Mouse (Mus musculus) ES-Bruce4 (cell line): ENCODE data around the gene Nek1. TPM values are rescaled to one million over a fixed set of nuclear protein-coding genes. Genes with fewer than 3 reads are reported as not detected.

ENCODE experiments used
- H3K27ac ChIP-seq: 2 replicates; pipeline ENCODE4 v1.5.1; 2012; ENCODE audit warnings: low read length, inconsistent platforms; ENCODE audit not compliant: insufficient read depth
- H3K27me3 ChIP-seq: 2 replicates; pipeline ENCODE4 v1.6.1; 2012; ENCODE audit warnings: mild to moderate bottlenecking, low read length, inconsistent platforms; ENCODE audit not compliant: control insufficient read depth, poor library complexity, insufficient read depth, severe bottlenecking
- H3K36me3 ChIP-seq: 2 replicates; pipeline ENCODE4 v1.6.1; 2012; ENCODE audit warnings: inconsistent platforms, mild to moderate bottlenecking, low read length, moderate library complexity; ENCODE audit not compliant: control insufficient read depth, poor library complexity, insufficient read depth, severe bottlenecking
- H3K4me1 ChIP-seq: one replicate; pipeline ENCODE4 v1.8.1; 2011; ENCODE audit warnings: low read length; ENCODE audit not compliant: control insufficient read depth, insufficient read depth
- H3K4me3 ChIP-seq: 2 replicates; pipeline ENCODE4 v1.5.1; 2011; ENCODE audit warnings: low read depth, mild to moderate bottlenecking, low read length
- H3K9ac ChIP-seq: 2 replicates; pipeline ENCODE4 v1.6.1; 2012; ENCODE audit warnings: low read depth, mild to moderate bottlenecking, inconsistent platforms; ENCODE audit not compliant: poor library complexity, severe bottlenecking
- H3K9me3 ChIP-seq: replicated peaks from 2 replicates; pipeline ENCODE4 v1.6.1; 2012; ENCODE audit warnings: mild to moderate bottlenecking, low read length, inconsistent platforms; ENCODE audit not compliant: control insufficient read depth, poor library complexity, insufficient read depth, severe bottlenecking
- CTCF ChIP-seq: IDR thresholded peaks from one replicate; pipeline ENCODE4 v1.8.1; 2011; ENCODE audit warnings: low read depth, low read length
- EP300 ChIP-seq: IDR thresholded peaks from 2 replicates; pipeline ENCODE4 v1.6.1; 2011; ENCODE audit warnings: low read depth, low read length; ENCODE audit not compliant: insufficient read depth
- POLR2A ChIP-seq: IDR thresholded peaks from one replicate; pipeline ENCODE4 v1.8.1; 2011; ENCODE audit warnings: low read length; ENCODE audit not compliant: insufficient read depth
- polyA plus RNA-seq: library from polyadenylated mRNA; stranded (reverse); fragments of >200 nt; gene quantifications from 2 replicates; pipeline ENCODE4 v1.2.4, GENCODE M21; 2011; ENCODE audit warnings: low read depth; ENCODE audit not compliant: missing spikeins, insufficient read depth, insufficient read length

Gene Nek1
- polyA plus RNA-seq, 1 experiment, result 33.5 TPM

GRCm38 (mm10) chr8:61148728-61149127 lies 155.7 kb downstream of the Nek1 start:
- H3K27me3 ChIP-seq, result peaks cover 1% of the 10 kb centered on the region; the same call in 1 of the 2 replicates
- H3K4me1 ChIP-seq, result no peaks in the 10 kb centered on the region
- no peak overlapping the region for H3K4me3 ChIP-seq
- no peaks in the 10 kb centered on the region for H3K36me3 ChIP-seq
- H3K27ac ChIP-seq, result no peak overlapping the region
- H3K9ac ChIP-seq, result no peak overlapping the region
- no peak for TF ChIP-seq POLR2A
- no peak for TF ChIP-seq EP300
- TF ChIP-seq CTCF, result no peak
- H3K9me3 ChIP-seq, result no peaks in the 10 kb centered on the region

DNA sequence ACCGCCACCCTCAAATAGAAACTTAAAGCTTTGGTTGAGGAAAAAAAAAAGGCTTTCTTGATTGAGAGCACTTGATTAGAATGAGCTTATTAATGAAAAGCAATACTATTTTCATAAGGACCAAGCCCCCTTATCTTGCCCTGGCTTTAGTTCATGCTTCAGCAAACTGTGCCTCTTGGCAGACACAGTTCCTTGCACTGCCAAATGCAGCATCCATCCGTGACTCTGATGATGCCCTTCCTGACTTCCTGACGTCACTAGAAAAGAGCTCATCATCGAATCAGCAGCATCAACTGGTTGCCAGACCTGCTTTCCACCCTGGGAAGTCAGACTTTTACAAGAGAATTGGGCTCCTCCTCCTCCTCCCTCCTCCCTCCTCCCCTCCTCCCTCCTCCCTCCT lies 157.6 kb downstream of the Nek1 start:
- Histone ChIP-seq H3K9ac (no peak overlapping the region), H3K27me3 (no peaks in the 10 kb centered on the region), H3K9me3 (no peaks in the 10 kb centered on the region), H3K4me3 (no peak overlapping the region), H3K36me3 (no peaks in the 10 kb centered on the region), H3K4me1 (no peaks in the 10 kb centered on the region), H3K27ac (no peak overlapping the region)
- no peak for TF ChIP-seq EP300
- TF ChIP-seq POLR2A, result no peak
- TF ChIP-seq CTCF, result no peak

DNA sequence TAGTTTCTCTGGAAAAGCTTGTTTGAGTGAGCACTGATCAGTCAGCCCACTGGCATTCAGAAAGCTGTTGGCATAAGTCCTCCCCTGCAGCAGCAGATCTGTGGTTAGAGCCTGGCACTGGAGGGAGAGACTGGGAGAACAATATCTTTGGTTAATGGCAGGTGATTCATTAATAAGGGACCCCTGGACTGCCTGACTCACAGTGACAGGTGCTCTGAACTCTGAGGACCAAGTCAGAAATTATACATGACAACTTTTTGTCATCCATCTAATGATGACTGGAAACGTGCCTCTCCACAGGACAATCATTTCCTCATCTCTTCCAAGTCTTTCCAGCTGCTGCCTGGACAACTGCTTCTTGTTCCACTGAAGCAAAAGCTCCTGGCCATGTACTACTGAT lies 163.4 kb downstream of the Nek1 start:
- H3K27ac ChIP-seq, result no peak overlapping the region
- no peak for TF ChIP-seq POLR2A
- no peak for TF ChIP-seq EP300
- no peak for TF ChIP-seq CTCF
- no peaks in the 10 kb centered on the region; the same call in 1 of the 2 replicates for H3K27me3 ChIP-seq

GRCm38 (mm10) chr8:61158540-61158939 lies 165.5 kb downstream of the Nek1 start:
- Histone ChIP-seq H3K27me3 (no peaks in the 10 kb centered on the region; the same call in 1 of the 2 replicates), H3K36me3 (no peaks in the 10 kb centered on the region), H3K27ac (no peak overlapping the region), H3K9me3 (no peaks in the 10 kb centered on the region), H3K4me3 (no peak overlapping the region), H3K9ac (no peak overlapping the region), H3K4me1 (no peaks in the 10 kb centered on the region)
- TF ChIP-seq CTCF (no peak), EP300 (no peak), POLR2A (no peak)

More for the DNA sequence above, 163.4 kb downstream of the Nek1 start:
- H3K4me1 ChIP-seq, result no peaks in the 10 kb centered on the region
- H3K9me3 ChIP-seq, result no peaks in the 10 kb centered on the region
- no peak overlapping the region for H3K9ac ChIP-seq
- no peak overlapping the region for H3K4me3 ChIP-seq
- no peaks in the 10 kb centered on the region for H3K36me3 ChIP-seq

- H3K27me3 ChIP-seq, result no peaks in the 10 kb centered on the region; the same call in 1 of the 2 replicates
These were observed 168.6 kb downstream of the Nek1 start for GRCm38 (mm10) chr8:61161461-61162185.

GRCm38 (mm10) chr8:61162186-61162566 lies 169.2 kb downstream of the Nek1 start:
- Histone ChIP-seq H3K9ac (no peak overlapping the region), H3K4me1 (no peaks in the 10 kb centered on the region), H3K9me3 (0 out of 2 replicates have a peak, but pooled peaks cover 2% of the 10 kb centered on the region), H3K27ac (no peak overlapping the region), H3K36me3 (no peaks in the 10 kb centered on the region), H3K4me3 (no peak overlapping the region), H3K27me3 (no peaks in the 10 kb centered on the region; the same call in 1 of the 2 replicates)
- TF ChIP-seq CTCF (no peak), EP300 (no peak), POLR2A (no peak)

More at GRCm38 (mm10) chr8:61161461-61162185, 168.6 kb downstream of the Nek1 start:
- Histone ChIP-seq H3K27ac (no peak overlapping the region), H3K4me3 (no peak overlapping the region), H3K4me1 (no peaks in the 10 kb centered on the region), H3K36me3 (no peaks in the 10 kb centered on the region), H3K9ac (no peak overlapping the region), H3K9me3 (0 out of 2 replicates have a peak, but pooled peaks cover 2% of the 10 kb centered on the region)
- TF ChIP-seq EP300 (no peak), POLR2A (no peak), CTCF (no peak)
